Comparison of ENCODE assay signal across 21 mouse cellular contexts in genomic region chr11:80313944-80314343, GRCm38 (mm10). TPM values are rescaled to one million over a fixed set of nuclear protein-coding genes. Genes with fewer than 3 reads are reported as not detected.
DNase-seq lines count a peak whose midpoint lies in the region; ATAC-seq lines count a peak whose summit lies in the region.
"Had no signal": no experiment of that assay in that cellular context is flagged by ENCODE, and none has a peak within 500 bp of the region (broad histone marks: within the 10 kb centered on the region; RNA-seq: fewer than 3 reads in every experiment).

No protein-coding gene starts in this region.

- H3K4me3 ChIP-seq in forebrain, embryonic 12.5 days (replicated peaks): no peak overlapping the region
- no peak overlapping the region for H3K4me3 ChIP-seq in forebrain, embryonic 11.5 days (ENCODE audit: low read depth, low read length)
- no peak overlapping the region for H3K4me3 ChIP-seq in hindbrain, embryonic 12.5 days
- H3K4me3 ChIP-seq in hindbrain, embryonic 14.5 days (replicated peaks; ENCODE audit: low read length): no peak overlapping the region
- no peak overlapping the region for H3K4me3 ChIP-seq in neural tube, embryonic 11.5 days (ENCODE audit: low read depth, low read length)
- H3K4me3 ChIP-seq in neural tube, embryonic 15.5 days (replicated peaks): no peak overlapping the region
- no peak overlapping the region for H3K4me3 ChIP-seq in hindbrain, embryonic 13.5 days
- H3K4me3 ChIP-seq: embryonic facial prominence, embryonic 13.5 days; heart, embryonic 10.5 days had no signal

- ATAC-seq in forebrain, embryonic 12.5 days (ENCODE audit: low FRiP score): no peak
- no peak for ATAC-seq in forebrain, embryonic 11.5 days (replicated peaks; ENCODE audit: low FRiP score)
- ATAC-seq in hindbrain, embryonic 12.5 days (ENCODE audit: low FRiP score): no peak
- no peak for ATAC-seq in hindbrain, embryonic 14.5 days (ENCODE audit: low FRiP score)
- no peak for ATAC-seq in neural tube, embryonic 11.5 days (ENCODE audit: insufficient read depth, low FRiP score, low TSS enrichment)
- no peak for ATAC-seq in neural tube, embryonic 15.5 days (ENCODE audit: low FRiP score)
- ATAC-seq in hindbrain, embryonic 13.5 days (ENCODE audit: low FRiP score): no peak
- ATAC-seq: activated CD4-positive, CD25-positive, alpha-beta regulatory T cell, adult 4 months; intestine, embryonic 16.5 days; Patski had no signal

- H3K27ac ChIP-seq in forebrain, embryonic 12.5 days: peak overlapping the region; percentile 86; the same call in 1 of the 2 replicates
- H3K27ac ChIP-seq in forebrain, embryonic 11.5 days (ENCODE audit: low read depth, low read length): no peak overlapping the region
- 0 out of 2 replicates have a peak overlapping the region, but pooled peaks have one; percentile 82 for H3K27ac ChIP-seq in hindbrain, embryonic 12.5 days
- no peak overlapping the region for H3K27ac ChIP-seq in hindbrain, embryonic 14.5 days
- H3K27ac ChIP-seq in neural tube, embryonic 11.5 days (ENCODE audit: low read depth, low read length): peak overlapping the region; percentile 95
- no peak overlapping the region for H3K27ac ChIP-seq in neural tube, embryonic 15.5 days (replicated peaks)
- 0 out of 2 replicates have a peak overlapping the region, but pooled peaks have one; percentile 80 for H3K27ac ChIP-seq in hindbrain, embryonic 13.5 days
- H3K27ac ChIP-seq: embryonic facial prominence, embryonic 13.5 days; heart, embryonic 10.5 days had no signal

- no peak overlapping the region for H3K9ac ChIP-seq in forebrain, embryonic 12.5 days
- no peak overlapping the region for H3K9ac ChIP-seq in forebrain, embryonic 11.5 days (ENCODE audit: low read length)
- H3K9ac ChIP-seq in hindbrain, embryonic 12.5 days: no peak overlapping the region
- H3K9ac ChIP-seq in hindbrain, embryonic 14.5 days: no peak overlapping the region
- no peak overlapping the region for H3K9ac ChIP-seq in neural tube, embryonic 11.5 days (ENCODE audit: low read length)
- H3K9ac ChIP-seq in neural tube, embryonic 15.5 days (replicated peaks): no peak overlapping the region
- no peak overlapping the region for H3K9ac ChIP-seq in hindbrain, embryonic 13.5 days
- H3K9ac ChIP-seq: embryonic facial prominence, embryonic 13.5 days had no signal

- WGBS in forebrain, embryonic 12.5 days: 85% methylated on average over 4 of the region's 4 CpGs
- 82% methylated on average over 4 of the region's 4 CpGs for WGBS in forebrain, embryonic 11.5 days
- WGBS in hindbrain, embryonic 12.5 days: 69% methylated on average over 4 of the region's 4 CpGs
- WGBS in hindbrain, embryonic 14.5 days: 76% methylated on average over 4 of the region's 4 CpGs
- WGBS in neural tube, embryonic 11.5 days: 67% methylated on average over 4 of the region's 4 CpGs
- 70% methylated on average over 4 of the region's 4 CpGs for WGBS in neural tube, embryonic 15.5 days
- whole genome bisulfite sequencing in hindbrain, embryonic 13.5 days: 64% methylated on average over 4 of the region's 4 CpGs

- no peaks in the 10 kb centered on the region for H3K9me3 ChIP-seq in forebrain, embryonic 12.5 days
- H3K9me3 ChIP-seq in forebrain, embryonic 11.5 days (ENCODE audit: control insufficient read depth, low read length): no peaks in the 10 kb centered on the region
- no peaks in the 10 kb centered on the region for H3K9me3 ChIP-seq in hindbrain, embryonic 12.5 days (replicated peaks)
- no peaks in the 10 kb centered on the region for H3K9me3 ChIP-seq in hindbrain, embryonic 14.5 days (ENCODE audit: control insufficient read depth, low read length)
- no peaks in the 10 kb centered on the region for H3K9me3 ChIP-seq in neural tube, embryonic 11.5 days (ENCODE audit: control insufficient read depth, low read length)
- no peaks in the 10 kb centered on the region for H3K9me3 ChIP-seq in neural tube, embryonic 15.5 days (replicated peaks)
- H3K9me3 ChIP-seq in hindbrain, embryonic 13.5 days: no peaks in the 10 kb centered on the region
- H3K9me3 ChIP-seq: embryonic facial prominence, embryonic 13.5 days; heart, embryonic 10.5 days had no signal

- no peaks in the 10 kb centered on the region for H3K27me3 ChIP-seq in forebrain, embryonic 12.5 days
- no peaks in the 10 kb centered on the region for H3K27me3 ChIP-seq in forebrain, embryonic 11.5 days (ENCODE audit: control insufficient read depth, insufficient read depth, low read length)
- no peaks in the 10 kb centered on the region for H3K27me3 ChIP-seq in hindbrain, embryonic 12.5 days
- H3K27me3 ChIP-seq in hindbrain, embryonic 14.5 days (ENCODE audit: control insufficient read depth, insufficient read depth, low read length): no peaks in the 10 kb centered on the region
- H3K27me3 ChIP-seq in neural tube, embryonic 11.5 days (ENCODE audit: control insufficient read depth, insufficient read depth, low read length): no peaks in the 10 kb centered on the region
- no peaks in the 10 kb centered on the region for H3K27me3 ChIP-seq in neural tube, embryonic 15.5 days (replicated peaks)
- H3K27me3 ChIP-seq in hindbrain, embryonic 13.5 days: no peaks in the 10 kb centered on the region
- H3K27me3 ChIP-seq: embryonic facial prominence, embryonic 13.5 days; Patski had no signal

- DNase-seq in forebrain, embryonic 11.5 days (ENCODE audit: low spot score): no peak
- DNase-seq in hindbrain, embryonic 14.5 days (ENCODE audit: low spot score): no peak
- DNase-seq in neural tube, embryonic 11.5 days (ENCODE audit: low spot score): no peak
- DNase-seq in right cerebral cortex, postnatal 25 days: no peak
- DNase-seq: adrenal gland, postnatal 14 days; cerebellum, adult 18-20 months; cerebellum, adult 9-11 months; cerebellum, postnatal 36 days; gastrocnemius, postnatal 10 days; heart, adult 18-20 months; heart, postnatal 10 days; heart, postnatal 4 days had no signal

- no peak overlapping the region for H3K4me2 ChIP-seq in forebrain, embryonic 12.5 days
- no peak overlapping the region for H3K4me2 ChIP-seq in forebrain, embryonic 11.5 days (ENCODE audit: low read depth, low read length, severe bottlenecking)
- no peak overlapping the region for H3K4me2 ChIP-seq in hindbrain, embryonic 12.5 days (replicated peaks)
- H3K4me2 ChIP-seq in hindbrain, embryonic 14.5 days (replicated peaks): no peak overlapping the region
- no peak overlapping the region for H3K4me2 ChIP-seq in neural tube, embryonic 11.5 days (ENCODE audit: low read depth)
- no peak overlapping the region for H3K4me2 ChIP-seq in neural tube, embryonic 15.5 days
- H3K4me2 ChIP-seq in hindbrain, embryonic 13.5 days: no peak overlapping the region
- H3K4me2 ChIP-seq: embryonic facial prominence, embryonic 13.5 days had no signal

- H3K36me3 ChIP-seq in forebrain, embryonic 12.5 days (replicated peaks): no peaks in the 10 kb centered on the region
- no peaks in the 10 kb centered on the region for H3K36me3 ChIP-seq in forebrain, embryonic 11.5 days (ENCODE audit: control insufficient read depth, insufficient read depth, low read length)
- H3K36me3 ChIP-seq in hindbrain, embryonic 12.5 days: no peaks in the 10 kb centered on the region
- H3K36me3 ChIP-seq in hindbrain, embryonic 14.5 days (replicated peaks; ENCODE audit: control insufficient read depth, insufficient read depth): no peaks in the 10 kb centered on the region
- no peaks in the 10 kb centered on the region for H3K36me3 ChIP-seq in neural tube, embryonic 11.5 days (ENCODE audit: control insufficient read depth, insufficient read depth, low read length)
- no peaks in the 10 kb centered on the region for H3K36me3 ChIP-seq in neural tube, embryonic 15.5 days
- no peaks in the 10 kb centered on the region for H3K36me3 ChIP-seq in hindbrain, embryonic 13.5 days
- H3K36me3 ChIP-seq: embryonic facial prominence, embryonic 13.5 days; heart, embryonic 10.5 days had no signal

- peaks cover 84% of the 10 kb centered on the region for H3K4me1 ChIP-seq in forebrain, embryonic 12.5 days
- H3K4me1 ChIP-seq in forebrain, embryonic 11.5 days (replicated peaks; ENCODE audit: control insufficient read depth, insufficient read depth, low read length): peaks cover 28% of the 10 kb centered on the region
- peaks cover 72% of the 10 kb centered on the region for H3K4me1 ChIP-seq in hindbrain, embryonic 12.5 days
- peaks cover 19% of the 10 kb centered on the region; the same call in 1 of the 2 replicates for H3K4me1 ChIP-seq in hindbrain, embryonic 14.5 days (replicated peaks; ENCODE audit: control insufficient read depth, insufficient read depth, low read length)
- peaks cover 58% of the 10 kb centered on the region for H3K4me1 ChIP-seq in neural tube, embryonic 11.5 days (ENCODE audit: control insufficient read depth, insufficient read depth, low read length)
- H3K4me1 ChIP-seq in neural tube, embryonic 15.5 days: peaks cover 26% of the 10 kb centered on the region
- peaks cover 72% of the 10 kb centered on the region for H3K4me1 ChIP-seq in hindbrain, embryonic 13.5 days (replicated peaks)
- H3K4me1 ChIP-seq: embryonic facial prominence, embryonic 13.5 days had no signal

RNA-seq across cellular contexts. Expression of gene Rhbdl3, which starts 13.2 kb away (rescaled TPM):
- 20.8 and 21.3 TPM in 2 replicates for polyA plus RNA-seq in forebrain, embryonic 12.5 days (2016; fragmentation: Nextera tagmentation; extraction: Ambion mirVana)
- polyA plus RNA-seq in forebrain, embryonic 11.5 days (2014; fragmentation: Nextera tagmentation; extraction: Ambion mirVana): 9.0 and 10.8 TPM in 2 replicates
- 28.4 and 32.3 TPM in 2 replicates for polyA plus RNA-seq in hindbrain, embryonic 12.5 days (2016; fragmentation: Nextera tagmentation; extraction: Ambion mirVana)
- polyA plus RNA-seq in hindbrain, embryonic 14.5 days (2014; fragmentation: Nextera tagmentation; extraction: Ambion mirVana): 4.6 and 5.4 TPM in 2 replicates
- polyA plus RNA-seq in neural tube, embryonic 11.5 days (2014; fragmentation: Nextera tagmentation; extraction: Ambion mirVana): 33.5 and 42.7 TPM in 2 replicates
- 4.2 and 6.9 TPM in 2 replicates for polyA plus RNA-seq in neural tube, embryonic 15.5 days (2015; fragmentation: Nextera tagmentation; extraction: Ambion mirVana)
- 14.0 and 16.0 TPM in 2 replicates for polyA plus RNA-seq in hindbrain, embryonic 13.5 days (2015; fragmentation: Nextera tagmentation; extraction: Ambion mirVana)

Comparison
In these comparisons a context has a peak if more than half of its experiments do, and no peak if none do; other contexts are left out.
1. H3K27ac ChIP-seq: peak in forebrain, embryonic 12.5 days (single experiment), hindbrain, embryonic 12.5 days (single experiment), neural tube, embryonic 11.5 days (single experiment) and hindbrain, embryonic 13.5 days (single experiment); none in forebrain, embryonic 11.5 days (single experiment), hindbrain, embryonic 14.5 days (single experiment) and neural tube, embryonic 15.5 days (single experiment).